Mouse (Mus musculus): ENCODE measurements at regions not wholly inside any gene's neighbourhood (a gene's known extent, or its start where the extent isn't known, plus 50 kb on each side); places are given as distances from the start of the nearest gene placed in this dataset.

- H3K4me2 ChIP-seq (replicated peaks), result no peak overlapping the region
- no peak overlapping the region for H3K9ac ChIP-seq
- no peaks in the 10 kb centered on the region for H3K9me3 ChIP-seq (replicated peaks)
- ATAC-seq (ENCODE audit: low FRiP score), result no peak
- WGBS, result 89% methylated on average over 4 of the region's 4 CpGs
- H3K4me3 ChIP-seq, result no peak overlapping the region
- no peaks in the 10 kb centered on the region for H3K4me1 ChIP-seq
- H3K36me3 ChIP-seq, result no peaks in the 10 kb centered on the region
- H3K27ac ChIP-seq, result no peak overlapping the region
- 0 out of 2 replicates have a peak, but pooled peaks cover 2% of the 10 kb centered on the region for H3K27me3 ChIP-seq
Observed at GRCm38 (mm10) chrX:163302697-163303096, 246.8 kb downstream of the Grpr start.

- Histone ChIP-seq H3K27me3 (peaks cover 6% of the 10 kb centered on the region; the same call in 1 of the 2 replicates), H3K27ac (no peak overlapping the region), H3K4me3 (no peak overlapping the region), H3K9me3 (replicated peaks) (no peaks in the 10 kb centered on the region), H3K4me1 (no peaks in the 10 kb centered on the region), H3K4me2 (replicated peaks) (no peak overlapping the region), H3K9ac (no peak overlapping the region), H3K36me3 (no peaks in the 10 kb centered on the region)
- no peak for ATAC-seq (ENCODE audit: low FRiP score)
- WGBS, result 85% methylated on average over 6 of the region's 6 CpGs
Observed at GRCm38 (mm10) chrX:163301045-163301444, 248.4 kb downstream of the Grpr start.

- WGBS, result 74% methylated on average over 8 of the region's 8 CpGs
- H3K27ac ChIP-seq, result no peak overlapping the region
- H3K4me3 ChIP-seq, result no peak overlapping the region
- H3K4me2 ChIP-seq (replicated peaks), result no peak overlapping the region
- no peaks in the 10 kb centered on the region for H3K36me3 ChIP-seq
- no peak overlapping the region for H3K9ac ChIP-seq
- H3K4me1 ChIP-seq, result no peaks in the 10 kb centered on the region
- no peaks in the 10 kb centered on the region for H3K9me3 ChIP-seq (replicated peaks)
- no peak for ATAC-seq (ENCODE audit: low FRiP score)
- peaks cover 15% of the 10 kb centered on the region; the same call in 1 of the 2 replicates for H3K27me3 ChIP-seq
Observed at GRCm38 (mm10) chrX:163296956-163297628, 252.4 kb downstream of the Grpr start.

GRCm38 (mm10) chrX:163261248-163261647 lies 288.2 kb downstream of the Grpr start:
- Histone ChIP-seq H3K27ac (no peak overlapping the region), H3K36me3 (no peaks in the 10 kb centered on the region), H3K4me3 (no peak overlapping the region), H3K9me3 (replicated peaks) (no peaks in the 10 kb centered on the region), H3K4me2 (replicated peaks) (no peak overlapping the region), H3K9ac (no peak overlapping the region), H3K27me3 (peaks cover 2% of the 10 kb centered on the region; the same call in 1 of the 2 replicates), H3K4me1 (no peaks in the 10 kb centered on the region)
- no peak for ATAC-seq (ENCODE audit: low FRiP score)
- 88% methylated on average over 2 of the region's 2 CpGs for WGBS

GRCm38 (mm10) chrX:163253048-163253447 lies 288.6 kb upstream of the S100g start:
- 14% methylated on average over 2 of the region's 2 CpGs for WGBS
- no peak overlapping the region for H3K27ac ChIP-seq
- H3K27me3 ChIP-seq, result peaks cover 19% of the 10 kb centered on the region; the same call in 1 of the 2 replicates
- H3K36me3 ChIP-seq, result no peaks in the 10 kb centered on the region
- ATAC-seq (ENCODE audit: low FRiP score), result no peak
- no peaks in the 10 kb centered on the region for H3K4me1 ChIP-seq
- H3K4me3 ChIP-seq, result no peak overlapping the region
- H3K4me2 ChIP-seq (replicated peaks), result no peak overlapping the region
- H3K9me3 ChIP-seq (replicated peaks), result no peaks in the 10 kb centered on the region
- H3K9ac ChIP-seq, result no peak overlapping the region

GRCm38 (mm10) chrX:163205260-163205659 lies 240.9 kb upstream of the S100g start:
- H3K4me3 ChIP-seq, result no peak overlapping the region
- no peaks in the 10 kb centered on the region for H3K4me1 ChIP-seq
- 92% methylated on average over 2 of the region's 2 CpGs for WGBS
- peaks cover 4% of the 10 kb centered on the region; the same call in 1 of the 2 replicates for H3K27me3 ChIP-seq
- H3K9ac ChIP-seq, result no peak overlapping the region
- no peak for ATAC-seq (ENCODE audit: low FRiP score)
- no peak overlapping the region for H3K27ac ChIP-seq
- H3K4me2 ChIP-seq (replicated peaks), result no peak overlapping the region
- H3K9me3 ChIP-seq (replicated peaks), result no peaks in the 10 kb centered on the region
- H3K36me3 ChIP-seq, result no peaks in the 10 kb centered on the region

GRCm38 (mm10) chrX:163203446-163203845 lies 239.0 kb upstream of the S100g start:
- H3K9ac ChIP-seq, result no peak overlapping the region

GRCm38 (mm10) chrX:163181588-163181987 lies 217.2 kb upstream of the S100g start:
- 89% methylated on average over 3 of the region's 3 CpGs for WGBS
- H3K4me3 ChIP-seq, result no peak overlapping the region
- H3K27me3 ChIP-seq, result no peaks in the 10 kb centered on the region
- H3K9me3 ChIP-seq (replicated peaks), result no peaks in the 10 kb centered on the region
- no peak overlapping the region for H3K4me2 ChIP-seq (replicated peaks)
- H3K36me3 ChIP-seq, result no peaks in the 10 kb centered on the region
- no peak for ATAC-seq (ENCODE audit: low FRiP score)
- H3K27ac ChIP-seq, result no peak overlapping the region
- H3K9ac ChIP-seq, result no peak overlapping the region
- no peaks in the 10 kb centered on the region for H3K4me1 ChIP-seq

More at GRCm38 (mm10) chrX:163203446-163203845, 239.0 kb upstream of the S100g start:
- Histone ChIP-seq H3K4me1 (no peaks in the 10 kb centered on the region), H3K9me3 (replicated peaks) (no peaks in the 10 kb centered on the region), H3K4me3 (no peak overlapping the region), H3K27ac (no peak overlapping the region), H3K4me2 (replicated peaks) (no peak overlapping the region), H3K27me3 (peaks cover 4% of the 10 kb centered on the region; the same call in 1 of the 2 replicates), H3K36me3 (no peaks in the 10 kb centered on the region)
- ATAC-seq (ENCODE audit: low FRiP score), result no peak
- 92% methylated on average over 1 of the region's 1 CpGs for WGBS

GRCm38 (mm10) chrX:163164810-163165209 lies 200.4 kb upstream of the S100g start:
- Histone ChIP-seq H3K4me1 (no peaks in the 10 kb centered on the region), H3K4me2 (replicated peaks) (no peak overlapping the region), H3K27ac (no peak overlapping the region), H3K27me3 (0 out of 2 replicates have a peak, but pooled peaks cover 2% of the 10 kb centered on the region), H3K9ac (no peak overlapping the region), H3K9me3 (replicated peaks) (no peaks in the 10 kb centered on the region), H3K36me3 (no peaks in the 10 kb centered on the region), H3K4me3 (no peak overlapping the region)
- ATAC-seq (ENCODE audit: low FRiP score), result no peak
- WGBS, result 93% methylated on average over 2 of the region's 2 CpGs

- WGBS, result 76% methylated on average over 5 of the region's 5 CpGs
- Histone ChIP-seq H3K9ac (no peak overlapping the region), H3K4me2 (replicated peaks) (no peak overlapping the region), H3K4me3 (no peak overlapping the region), H3K4me1 (no peaks in the 10 kb centered on the region), H3K9me3 (replicated peaks) (no peaks in the 10 kb centered on the region), H3K27me3 (peaks cover 5% of the 10 kb centered on the region), H3K27ac (no peak overlapping the region), H3K36me3 (no peaks in the 10 kb centered on the region)
- ATAC-seq (ENCODE audit: low FRiP score), result no peak
Observed at GRCm38 (mm10) chrX:163155251-163155650, 190.9 kb upstream of the S100g start.

GRCm38 (mm10) chrX:163151970-163152369 lies 187.6 kb upstream of the S100g start:
- Histone ChIP-seq H3K4me1 (no peaks in the 10 kb centered on the region), H3K4me2 (replicated peaks) (no peak overlapping the region), H3K9ac (no peak overlapping the region), H3K27ac (no peak overlapping the region), H3K9me3 (replicated peaks) (no peaks in the 10 kb centered on the region), H3K27me3 (peaks cover 5% of the 10 kb centered on the region), H3K4me3 (no peak overlapping the region), H3K36me3 (no peaks in the 10 kb centered on the region)
- no peak for ATAC-seq (ENCODE audit: low FRiP score)
- 70% methylated on average over 2 of the region's 2 CpGs for WGBS

GRCm38 (mm10) chrX:163144475-163144874 lies 180.1 kb upstream of the S100g start:
- no peak for ATAC-seq (ENCODE audit: low FRiP score)
- H3K27me3 ChIP-seq, result peaks cover 10% of the 10 kb centered on the region
- H3K4me2 ChIP-seq (replicated peaks), result no peak overlapping the region
- no peaks in the 10 kb centered on the region for H3K4me1 ChIP-seq
- H3K9ac ChIP-seq, result no peak overlapping the region
- H3K9me3 ChIP-seq (replicated peaks), result no peaks in the 10 kb centered on the region
- H3K4me3 ChIP-seq, result no peak overlapping the region
- no peaks in the 10 kb centered on the region for H3K36me3 ChIP-seq
- WGBS, result 70% methylated on average over 3 of the region's 3 CpGs
- H3K27ac ChIP-seq, result no peak overlapping the region

GRCm38 (mm10) chrX:163139475-163139874 lies 175.1 kb upstream of the S100g start:
- no peak for ATAC-seq (ENCODE audit: low FRiP score)
- peaks cover 15% of the 10 kb centered on the region for H3K27me3 ChIP-seq
- H3K4me3 ChIP-seq, result no peak overlapping the region
- H3K9me3 ChIP-seq (replicated peaks), result no peaks in the 10 kb centered on the region
- 83% methylated on average over 1 of the region's 1 CpGs for WGBS
- no peaks in the 10 kb centered on the region for H3K36me3 ChIP-seq
- H3K4me1 ChIP-seq, result no peaks in the 10 kb centered on the region
- H3K9ac ChIP-seq, result no peak overlapping the region
- no peak overlapping the region for H3K4me2 ChIP-seq (replicated peaks)
- no peak overlapping the region for H3K27ac ChIP-seq
